Mouse (Mus musculus): ENCODE measurements around the gene Zfp410. TPM values are rescaled to one million over a fixed set of nuclear protein-coding genes. Genes with fewer than 3 reads are reported as not detected.

Zfp410 gene
- total RNA-seq, 1 experiment from 2014 or later = 40.0 TPM

Other genes starting within 250 kb of the Zfp410 start
- not detected in 2 replicates for gene Acot5, start 247.5 kb upstream of the Zfp410 start, total RNA-seq (2017)
- 0.12 TPM in 1 of 2 replicates, not detected in the other for gene Acot6, start 216.2 kb upstream of the Zfp410 start, total RNA-seq (2017)
- gene Dnal1, start 202.5 kb upstream of the Zfp410 start, total RNA-seq (2017) = 0.12 and 0.25 TPM in 2 replicates
- 6.6 and 8.0 TPM in 2 replicates for gene Pnma1, start 168.4 kb upstream of the Zfp410 start, total RNA-seq (2017)
- gene Elmsan1, start 98.0 kb upstream of the Zfp410 start, total RNA-seq (2017) = 79.1 and 84.4 TPM in 2 replicates
- 34.4 and 40.1 TPM in 2 replicates for gene Ptgr2, start 31.6 kb upstream of the Zfp410 start, total RNA-seq (2017)
- gene Coq6, start 44.8 kb downstream of the Zfp410 start, total RNA-seq (2017) = 5.6 and 8.1 TPM in 2 replicates
- 1.7 and 2.4 TPM in 2 replicates for gene Fam161b, start 45.0 kb downstream of the Zfp410 start, total RNA-seq (2017)
- 27.3 and 27.8 TPM in 2 replicates for gene Entpd5, start 92.2 kb downstream of the Zfp410 start, total RNA-seq (2017)
- gene Bbof1, start 92.2 kb downstream of the Zfp410 start, total RNA-seq (2017) = 1.6 and 2.3 TPM in 2 replicates
- gene Rnf113a2, start 100.3 kb downstream of the Zfp410 start, total RNA-seq (2017) = 42.5 and 51.9 TPM in 2 replicates
- gene Aldh6a1, start 134.2 kb downstream of the Zfp410 start, total RNA-seq (2017) = 5.9 and 7.0 TPM in 2 replicates
- 11.0 and 29.6 TPM in 2 replicates for gene Lin52, start 134.6 kb downstream of the Zfp410 start, total RNA-seq (2017)

Measured in neutrophil, adult 5-6 weeks (primary cell).